Mouse (Mus musculus) small intestine, adult 2 months (tissue): ENCODE measurements around the gene Gm16485.

ENCODE experiments used
- CTCF ChIP-seq: fragments of 200-500 bp; IDR thresholded peaks from 2 replicates; pipeline ENCODE4 v1.5.1; 2012; ENCODE audit warnings: low read depth, mild to moderate bottlenecking, control low read depth, inconsistent platforms, low read length, moderate library complexity, mixed read lengths; ENCODE audit not compliant: insufficient replicate concordance, insufficient read length; ENCODE audit errors: extremely low read depth
- POLR2A ChIP-seq: fragments of 200-500 bp; IDR thresholded peaks from 2 replicates; pipeline ENCODE4 v1.6.1; 2012; ENCODE audit warnings: low read depth, mild to moderate bottlenecking, control low read depth, inconsistent platforms, low read length, moderate library complexity

- no peak for TF ChIP-seq CTCF
- TF ChIP-seq POLR2A: no peak
Observed at GRCm38 (mm10) chr9:8971491-8971890, at the start of gene Gm16485.
